Mouse (Mus musculus) left cerebral cortex, adult 2 months (tissue): ENCODE measurements around the gene Nid2. TPM values are rescaled to one million over a fixed set of nuclear protein-coding genes. Genes with fewer than 3 reads are reported as not detected.

Experiments used
- DNase-seq, 2 experiments: peaks; one replicate each; pipeline ENCODE4 v3.0.0; 2021 to 2022; ENCODE audit warnings: low spot score in 2 of 2, mixed read lengths in 1 of 2; ENCODE audit errors: extremely low spot score in 1 of 2
- H3K27ac ChIP-seq: fragments of 200-600 bp; 2 replicates; pipeline ENCODE4 v1.8.1; 2022
- H3K4me3 ChIP-seq: fragments of 200-600 bp; 2 replicates; pipeline ENCODE4 v1.8.1; 2022
- CTCF ChIP-seq: fragments of 200-600 bp; IDR thresholded peaks from 2 replicates; pipeline ENCODE4 v1.8.1; 2022; ENCODE audit warnings: antibody characterized with exemption, mild to moderate bottlenecking, moderate library complexity
- intact Hi-C: fragments of 180-260 bp; cut with DNase I; formaldehyde crosslinking; loops from one replicate; pipeline ENCODE4 v1.15.1; 2025
- total RNA-seq, 2 experiments: library from RNA; stranded (reverse); gene quantifications; 2 replicates each; pipeline ENCODE4 v1.2.3; 2021

Nid2 gene
- total RNA-seq, 2 experiments from 2014 or later: 2.3 to 2.6 TPM

- DNase-seq: no peak
- no peak overlapping the region for H3K4me3 ChIP-seq
- no peak for TF ChIP-seq CTCF
- no peak overlapping the region for H3K27ac ChIP-seq
- intact Hi-C loops: no loop called here
Measured at GRCm38 (mm10) chr14:19796541-19797304, 45.7 kb downstream of the Nid2 start.

- no peak for DNase-seq
- H3K27ac ChIP-seq: no peak overlapping the region
- H3K4me3 ChIP-seq: no peak overlapping the region
- intact Hi-C loops: loop anchor here (5.0 kb wide), 1 partner anchor 48 kb away; the partner anchor contains the start of gene Nid2
- no peak for TF ChIP-seq CTCF
Measured at GRCm38 (mm10) chr14:19800485-19800884, 49.4 kb downstream of the Nid2 start.

- no peak for TF ChIP-seq CTCF
- no peak overlapping the region for H3K27ac ChIP-seq
- no peak for DNase-seq
- intact Hi-C loops: loop anchor here (5.0 kb wide), 1 partner anchor 49 kb away; the partner anchor contains the start of gene Nid2
- no peak overlapping the region for H3K4me3 ChIP-seq
Measured at GRCm38 (mm10) chr14:19801474-19802215, 50.6 kb downstream of the Nid2 start.

GRCm38 (mm10) chr14:19803222-19803621 is 52.2 kb downstream of the Nid2 start:
- H3K27ac ChIP-seq: no peak overlapping the region
- no peak for DNase-seq
- intact Hi-C loops: loop anchor here (5.0 kb wide), 1 partner anchor 51 kb away; the partner anchor contains the start of gene Nid2
- no peak overlapping the region for H3K4me3 ChIP-seq
- TF ChIP-seq CTCF: no peak

GRCm38 (mm10) chr14:19803623-19804022 is 52.6 kb downstream of the Nid2 start:
- no peak for DNase-seq
- TF ChIP-seq CTCF: no peak
- intact Hi-C loops: loop anchor here (5.0 kb wide), 1 partner anchor 51 kb away; the partner anchor contains the start of gene Nid2
- H3K27ac ChIP-seq: no peak overlapping the region
- no peak overlapping the region for H3K4me3 ChIP-seq

GRCm38 (mm10) chr14:19807339-19807738 is 56.3 kb downstream of the Nid2 start:
- intact Hi-C loops: no loop called here
- Histone ChIP-seq H3K4me3 (no peak overlapping the region), H3K27ac (no peak overlapping the region)
- DNase-seq: no peak
- TF ChIP-seq CTCF: no peak

- no peak for DNase-seq
- Histone ChIP-seq H3K27ac (no peak overlapping the region), H3K4me3 (no peak overlapping the region)
- intact Hi-C loops: no loop called here
- TF ChIP-seq CTCF: no peak
Measured at GRCm38 (mm10) chr14:19807858-19808257, 56.8 kb downstream of the Nid2 start.

- DNase-seq: no peak
- no peak for TF ChIP-seq CTCF
- intact Hi-C loops: no loop called here
- no peak overlapping the region for H3K27ac ChIP-seq
- no peak overlapping the region for H3K4me3 ChIP-seq
Measured at GRCm38 (mm10) chr14:19809934-19810333, 58.9 kb downstream of the Nid2 start.

GRCm38 (mm10) chr14:19813061-19813460 is 62.0 kb downstream of the Nid2 start:
- H3K4me3 ChIP-seq: no peak overlapping the region
- intact Hi-C loops: no loop called here
- no peak for DNase-seq
- no peak overlapping the region for H3K27ac ChIP-seq
- no peak for TF ChIP-seq CTCF

- Histone ChIP-seq H3K4me3 (no peak overlapping the region), H3K27ac (no peak overlapping the region)
- DNase-seq: peak; percentile 71 to 79
- TF ChIP-seq CTCF: peak; percentile 99
- intact Hi-C loops: loop anchor here (1.0 to 5.0 kb wide), 3 partner anchors 51 to 112 kb away; partner anchors contain the start of gene Nid2
Measured at GRCm38 (mm10) chr14:19817949-19818348, 66.9 kb downstream of the Nid2 start.

- DNase-seq: no peak
- no peak overlapping the region for H3K27ac ChIP-seq
- intact Hi-C loops: loop anchor here (5.0 kb wide), 2 partner anchors 361 to 571 kb away; partner anchors contain the start of genes Kcnk5 and Mrps16
- TF ChIP-seq CTCF: no peak
- H3K4me3 ChIP-seq: no peak overlapping the region
Measured at GRCm38 (mm10) chr14:19821686-19822085, 70.6 kb downstream of the Nid2 start.
